Mouse (Mus musculus): ENCODE data around the gene Gm28043.

DNA sequence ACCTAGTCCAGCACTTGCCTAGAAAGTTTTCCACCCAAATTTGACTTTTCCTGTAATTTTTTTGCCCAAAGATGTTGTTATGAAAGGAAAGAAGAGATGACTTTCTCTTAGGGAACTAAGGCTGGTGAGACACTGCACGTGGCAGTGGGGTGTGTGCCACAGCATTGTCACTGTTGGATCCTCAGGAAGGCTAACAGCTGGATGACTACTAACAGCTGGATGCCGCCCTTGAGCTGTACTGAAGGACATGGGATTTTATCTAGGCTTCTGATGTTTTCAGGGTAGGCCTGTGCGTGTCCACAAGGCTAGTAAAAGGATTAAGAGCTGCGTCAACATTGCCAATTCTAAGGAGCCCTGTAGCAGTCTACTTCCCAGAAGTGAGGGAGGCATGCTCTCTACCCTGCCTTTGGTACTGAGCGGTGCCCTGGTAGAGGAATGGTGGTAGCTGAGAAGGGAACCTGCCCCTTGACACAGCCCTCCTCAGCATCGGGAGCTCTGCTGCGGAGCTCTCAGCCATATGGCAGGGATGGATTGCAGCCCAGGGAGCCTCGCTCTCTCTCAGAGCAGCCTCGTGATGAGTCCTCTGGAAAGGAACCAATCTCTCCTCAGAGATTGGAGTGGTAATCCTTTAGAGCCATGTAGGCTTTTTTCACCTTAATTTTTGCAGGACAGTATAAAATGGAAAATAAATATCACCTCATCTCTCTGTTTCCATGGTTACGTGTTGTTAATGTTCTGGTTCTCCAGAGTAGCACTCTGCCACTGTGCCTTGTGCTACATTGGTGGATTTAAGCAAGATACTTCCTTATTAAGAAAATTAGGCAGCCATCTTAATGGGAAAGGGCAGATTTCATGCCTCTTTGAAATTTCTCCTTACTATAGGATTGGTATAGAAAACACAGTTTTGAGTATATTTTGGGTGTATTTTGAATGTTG, 53.6 kb downstream of the Gm28043 start:
- TF ChIP-seq POLR2A (IDR thresholded peaks at IDR 0.05; ENCODE audit: insufficient read depth, low read depth, low read length) (no peak), EP300 (IDR thresholded peaks at IDR 0.05; ENCODE audit: insufficient read depth, low read depth, low read length) (no peak), CTCF (IDR thresholded peaks at IDR 0.05) (no peak)
